Mouse (Mus musculus) kidney, adult 2 months (tissue): Measurements from ENCODE around the gene Rrp1. TPM values are rescaled to one million over a fixed set of nuclear protein-coding genes. Genes with fewer than 3 reads are reported as not detected.

Experiments used
- DNase-seq: peaks from one replicate; pipeline ENCODE4 v3.0.0; 2021
- H3K27ac ChIP-seq: fragments of 200-500 bp; 2 replicates; pipeline ENCODE4 v1.5.1; 2012; ENCODE audit warnings: low read depth, low read length, control low read depth, inconsistent platforms; ENCODE audit not compliant: insufficient read depth
- H3K27me3 ChIP-seq: fragments of 200-500 bp; replicated peaks from 2 replicates; pipeline ENCODE4 v1.6.1; 2012; ENCODE audit warnings: mild to moderate bottlenecking, moderate library complexity, low read length, inconsistent platforms; ENCODE audit not compliant: control insufficient read depth, insufficient read depth
- H3K36me3 ChIP-seq: fragments of 200-500 bp; 2 replicates; pipeline ENCODE4 v1.6.1; 2012; ENCODE audit warnings: mild to moderate bottlenecking, moderate library complexity, low read length, inconsistent platforms; ENCODE audit not compliant: control insufficient read depth, insufficient read depth
- H3K4me1 ChIP-seq: fragments of 200-500 bp; 2 replicates; pipeline ENCODE4 v1.6.1; 2011; ENCODE audit warnings: low read length; ENCODE audit not compliant: control insufficient read depth, insufficient read depth
- H3K4me3 ChIP-seq: fragments of 200-500 bp; 2 replicates; pipeline ENCODE4 v1.5.1; 2011; ENCODE audit warnings: mild to moderate bottlenecking, low read depth, low read length, control low read depth; ENCODE audit not compliant: insufficient read depth
- CTCF ChIP-seq: fragments of 200-500 bp; conservative IDR thresholded peaks from 2 replicates; pipeline ENCODE4 v1.5.1; 2011; ENCODE audit warnings: low read depth, mild to moderate bottlenecking, control low read depth, low read length, moderate library complexity, mixed read lengths; ENCODE audit not compliant: insufficient read depth, insufficient read length
- POLR2A ChIP-seq: fragments of 200-500 bp; IDR thresholded peaks from one replicate; pipeline ENCODE4 v1.6.1; 2011; ENCODE audit warnings: low read depth, low read length, control low read depth
- WGBS: fragments of 180-500 bp; shearing (Covaris S2); methylation state at CpG from one replicate; pipeline ENCODE4 v1.1.7; 2018; 5-methylcytosine and 5-hydroxymethylcytosine counted together
- polyA plus RNA-seq: library from polyadenylated mRNA; depleted of rRNA; stranded (reverse); fragments of >200 nt; gene quantifications from 2 replicates; pipeline ENCODE4 v1.2.3, GENCODE M21; 2012

The Rrp1 gene
- polyA plus RNA-seq, 1 experiment, result 80.3 TPM

DNA sequence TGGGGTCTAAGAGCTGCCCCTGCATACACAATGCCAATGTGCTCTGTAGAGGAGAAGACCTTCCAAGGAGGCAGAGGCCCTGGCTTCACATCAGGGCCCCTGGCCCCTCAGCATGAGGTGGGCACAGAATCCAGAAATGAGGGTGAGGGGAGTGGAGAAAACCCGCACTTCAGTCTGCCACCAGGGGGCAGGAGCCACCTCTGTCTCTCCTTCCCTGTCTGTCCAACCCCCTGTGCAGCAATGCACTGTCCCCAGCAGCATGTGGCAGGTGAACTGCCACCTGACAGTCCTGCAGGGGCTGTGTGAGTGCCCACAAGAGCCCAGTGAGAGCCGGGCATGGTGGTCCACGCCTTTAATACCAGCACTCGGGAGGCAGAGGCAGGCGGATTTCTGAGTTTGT is 26.7 kb upstream of the Rrp1 start:
- Histone ChIP-seq H3K4me3 (no peak overlapping the region), H3K4me1 (no peaks in the 10 kb centered on the region), H3K36me3 (no peaks in the 10 kb centered on the region), H3K27me3 (no peaks in the 10 kb centered on the region), H3K27ac (no peak overlapping the region)
- TF ChIP-seq CTCF (peak; percentile 50), POLR2A (no peak)
- WGBS, result 63% methylated on average over 5 of the region's 5 CpGs
- DNase-seq, result no peak

- DNase-seq, result peak; percentile 74
- no peaks in the 10 kb centered on the region for H3K27me3 ChIP-seq
- WGBS, result 11% methylated on average over 5 of the region's 5 CpGs
- no peaks in the 10 kb centered on the region for H3K36me3 ChIP-seq
- TF ChIP-seq POLR2A (no peak), CTCF (peak; percentile 88)
- no peaks in the 10 kb centered on the region for H3K4me1 ChIP-seq
- no peak overlapping the region for H3K4me3 ChIP-seq
- no peak overlapping the region for H3K27ac ChIP-seq
These were observed 25.3 kb upstream of the Rrp1 start for GRCm38 (mm10) chr10:78438094-78438493.

GRCm38 (mm10) chr10:78432853-78433252 is 20.0 kb upstream of the Rrp1 start:
- TF ChIP-seq CTCF (no peak), POLR2A (no peak)
- H3K4me3 ChIP-seq, result no peak overlapping the region
- H3K36me3 ChIP-seq, result no peaks in the 10 kb centered on the region
- no peaks in the 10 kb centered on the region for H3K4me1 ChIP-seq
- DNase-seq, result no peak
- H3K27me3 ChIP-seq, result no peaks in the 10 kb centered on the region
- no peak overlapping the region for H3K27ac ChIP-seq
- WGBS, result 74% methylated on average over 3 of the region's 3 CpGs

DNA sequence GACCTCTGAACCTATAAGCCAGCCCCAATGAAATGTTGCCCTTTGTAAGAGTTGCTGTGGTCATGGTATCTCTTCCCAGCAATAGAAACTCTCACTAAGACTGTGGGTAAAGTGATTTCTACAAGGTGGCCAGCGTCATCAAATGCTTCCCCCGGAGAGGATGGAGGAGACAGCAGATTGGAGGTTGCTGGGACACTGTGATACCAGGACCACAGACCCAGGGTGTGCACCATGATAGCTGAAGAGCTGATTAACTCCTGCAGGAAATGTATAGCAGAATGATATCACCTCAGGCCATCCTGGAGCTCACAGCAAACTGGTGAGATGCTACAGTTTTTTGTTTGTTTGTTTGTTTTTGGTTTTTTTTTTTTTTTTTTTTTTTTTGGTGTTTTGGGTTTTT is 16.9 kb upstream of the Rrp1 start:
- no peak overlapping the region for H3K4me3 ChIP-seq
- 88% methylated on average over 2 of the region's 2 CpGs for WGBS
- no peak for TF ChIP-seq POLR2A
- no peak for TF ChIP-seq CTCF
- H3K4me1 ChIP-seq, result peaks cover 6% of the 10 kb centered on the region; the same call in 1 of the 2 replicates
- H3K27ac ChIP-seq, result no peak overlapping the region
- no peak for DNase-seq
- H3K27me3 ChIP-seq, result no peaks in the 10 kb centered on the region
- no peaks in the 10 kb centered on the region for H3K36me3 ChIP-seq

DNA sequence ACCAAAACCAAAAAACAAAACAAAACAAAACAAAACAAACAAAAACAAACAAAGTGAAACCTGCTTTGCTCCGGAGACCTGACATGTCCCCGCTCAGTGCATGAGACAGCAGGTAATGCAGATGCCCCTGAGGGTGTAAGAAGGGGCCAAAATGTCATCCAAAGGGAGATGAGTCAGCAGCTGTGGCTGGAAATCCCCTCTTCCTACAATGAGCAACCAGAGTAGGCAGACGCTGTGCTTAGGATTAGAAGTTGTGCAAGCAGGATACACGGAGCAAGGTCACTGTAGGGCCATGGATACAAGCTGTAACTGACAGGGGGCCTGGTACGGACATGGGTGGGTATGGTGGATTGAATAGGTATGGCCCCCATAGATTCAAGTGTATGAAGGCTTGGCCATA is 16.3 kb upstream of the Rrp1 start:
- H3K4me3 ChIP-seq, result no peak overlapping the region
- no peak overlapping the region for H3K27ac ChIP-seq
- DNase-seq, result no peak
- no peaks in the 10 kb centered on the region for H3K27me3 ChIP-seq
- peaks cover 6% of the 10 kb centered on the region; the same call in 1 of the 2 replicates for H3K4me1 ChIP-seq
- TF ChIP-seq POLR2A, result no peak
- no peak for TF ChIP-seq CTCF
- H3K36me3 ChIP-seq, result no peaks in the 10 kb centered on the region
- 77% methylated on average over 5 of the region's 5 CpGs for WGBS

DNA sequence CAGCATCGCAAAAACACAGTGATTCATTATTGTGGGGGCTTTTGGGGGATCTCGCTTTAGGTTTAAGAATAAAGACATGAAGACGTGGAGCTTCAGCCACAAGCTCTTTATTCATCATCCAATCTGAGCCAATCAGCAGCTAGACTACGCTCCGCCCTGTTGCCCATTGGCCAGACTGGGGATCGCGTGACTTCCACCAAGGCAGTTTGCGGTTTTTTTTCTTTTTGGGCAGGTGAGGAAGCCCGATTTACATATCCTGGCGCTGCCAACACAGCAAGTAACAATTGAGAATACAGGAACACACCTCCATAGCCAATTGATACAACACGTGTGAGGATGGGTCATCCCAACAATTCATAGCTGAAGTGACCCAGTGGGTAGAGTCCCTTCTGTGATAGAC is 15.2 kb upstream of the Rrp1 start:
- Histone ChIP-seq H3K4me3 (no peak overlapping the region), H3K27ac (no peak overlapping the region), H3K36me3 (no peaks in the 10 kb centered on the region), H3K4me1 (peaks cover 6% of the 10 kb centered on the region; the same call in 1 of the 2 replicates), H3K27me3 (no peaks in the 10 kb centered on the region)
- WGBS, result 96% methylated on average over 11 of the region's 11 CpGs
- no peak for TF ChIP-seq CTCF
- no peak for TF ChIP-seq POLR2A
- no peak for DNase-seq

DNA sequence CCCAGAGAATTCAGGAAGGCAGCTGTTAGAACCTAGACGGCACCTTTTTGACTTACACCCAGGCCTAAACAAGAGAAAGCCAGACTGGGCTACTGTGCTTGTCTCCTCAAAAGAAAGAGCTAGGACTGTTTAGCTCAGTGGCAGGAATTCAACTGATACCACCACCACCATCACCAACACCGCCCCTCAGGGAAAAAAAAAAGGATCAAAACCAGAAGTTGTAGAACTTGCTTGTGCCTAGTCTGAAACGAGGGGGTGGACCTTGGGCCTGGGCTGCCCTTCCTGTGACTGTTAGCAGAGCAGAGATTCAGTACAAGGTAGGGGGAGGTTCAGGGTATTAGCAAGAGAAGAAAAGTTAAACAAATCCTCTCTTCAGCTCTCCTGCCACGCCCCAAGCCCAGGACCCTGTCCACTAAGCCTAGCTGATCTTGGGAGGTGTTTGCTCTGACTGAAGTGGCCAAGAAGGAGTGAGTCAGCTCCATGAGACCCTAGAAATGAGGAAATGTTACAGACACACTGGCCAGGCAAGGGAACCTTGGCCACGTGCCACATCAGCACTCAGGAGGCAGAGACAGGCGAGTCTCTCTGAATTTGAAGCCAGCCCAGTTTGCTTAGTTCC is 13.4 kb upstream of the Rrp1 start:
- peak; percentile 17 for DNase-seq
- H3K27ac ChIP-seq, result peak overlapping the region; percentile 69
- peaks cover 6% of the 10 kb centered on the region; the same call in 1 of the 2 replicates for H3K4me1 ChIP-seq
- no peak for TF ChIP-seq CTCF
- no peak for TF ChIP-seq POLR2A
- H3K36me3 ChIP-seq, result no peaks in the 10 kb centered on the region
- peak overlapping the region; percentile 86 for H3K4me3 ChIP-seq
- no peaks in the 10 kb centered on the region for H3K27me3 ChIP-seq
- WGBS, result 46% methylated on average over 6 of the region's 6 CpGs
